Mouse (Mus musculus) lung, adult 2 months (tissue): ENCODE measurements around the gene Ndufaf2. TPM values are rescaled to one million over a fixed set of nuclear protein-coding genes. Genes with fewer than 3 reads are reported as not detected.

Experiments
- DNase-seq: peaks from one replicate; pipeline ENCODE4 v3.0.0; 2022
- H3K4me1 ChIP-seq: fragments of 200-500 bp; 2 replicates; pipeline ENCODE4 v1.6.1; 2011; ENCODE audit warnings: low read length; ENCODE audit not compliant: control insufficient read depth, insufficient read depth
- H3K4me3 ChIP-seq: fragments of 200-500 bp; replicated peaks from 2 replicates; pipeline ENCODE3; 2011; ENCODE audit warnings: low read depth, mild to moderate bottlenecking, control low read depth, low read length; ENCODE audit errors: extremely low read depth
- CTCF ChIP-seq: fragments of 200-500 bp; IDR thresholded peaks from 2 replicates; pipeline ENCODE4 v1.5.1; 2011; ENCODE audit warnings: mild to moderate bottlenecking, low read length, control low read depth; ENCODE audit not compliant: insufficient read depth
- POLR2A ChIP-seq: fragments of 200-500 bp; IDR thresholded peaks from 2 replicates; pipeline ENCODE4 v1.6.1; 2011; ENCODE audit warnings: low read depth, mild to moderate bottlenecking, control low read depth, low read length, borderline replicate concordance; ENCODE audit errors: extremely low read depth
- WGBS: fragments of 180-500 bp; shearing (Covaris S2); methylation state at CpG from one replicate; pipeline ENCODE4 v1.1.7; 2018; 5-methylcytosine and 5-hydroxymethylcytosine counted together
- polyA plus RNA-seq: library from polyadenylated mRNA; depleted of rRNA; stranded (reverse); fragments of >200 nt; gene quantifications from 2 replicates; pipeline ENCODE4 v1.2.3, GENCODE M21; 2012

Ndufaf2 gene
- polyA plus RNA-seq, 1 experiment = 7.1 TPM

DNA sequence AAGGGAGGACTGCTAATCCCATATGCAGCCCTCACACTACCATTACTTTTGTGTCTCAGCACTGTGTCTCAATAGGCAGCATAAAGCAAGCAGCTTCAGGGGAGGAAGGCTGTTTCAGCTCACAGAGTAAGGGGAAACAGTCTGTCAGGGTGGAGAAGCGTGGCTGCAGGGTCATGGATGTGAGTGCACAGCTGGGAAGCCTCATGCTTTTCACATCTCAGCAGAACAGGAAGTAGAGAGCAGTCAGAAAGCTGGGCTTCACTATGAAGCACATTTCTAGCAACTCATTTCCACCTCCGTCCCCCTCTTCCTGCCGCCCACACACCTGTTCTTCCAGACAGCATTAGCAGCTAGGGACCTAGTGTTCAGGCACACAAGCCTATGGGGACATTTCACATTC is 101.5 kb downstream of the Ndufaf2 start:
- DNase-seq = no peak
- 40% methylated on average over 3 of the region's 3 CpGs for WGBS
- TF ChIP-seq POLR2A (no peak), CTCF (no peak)
- Histone ChIP-seq H3K4me1 (peaks cover 3% of the 10 kb centered on the region), H3K4me3 (no peak overlapping the region)

DNA sequence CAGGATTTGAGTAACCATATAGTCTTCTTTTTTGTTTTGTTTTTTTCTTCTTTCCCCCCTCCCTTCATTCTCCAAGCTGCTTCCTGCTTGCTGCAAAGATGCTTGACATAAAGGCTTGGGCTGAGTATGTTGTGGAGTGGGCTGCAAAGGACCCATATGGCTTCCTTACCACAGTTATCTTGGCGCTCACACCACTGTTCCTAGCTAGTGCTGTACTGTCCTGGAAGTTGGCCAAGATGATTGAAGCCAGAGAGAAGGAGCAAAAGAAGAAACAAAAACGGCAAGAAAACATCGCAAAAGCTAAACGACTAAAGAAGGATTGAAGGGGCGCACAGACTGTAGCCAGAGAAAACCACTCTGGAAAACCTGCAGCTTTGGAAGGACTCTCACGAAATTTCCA is 111.1 kb downstream of the Ndufaf2 start:
- Histone ChIP-seq H3K4me1 (peaks cover 10% of the 10 kb centered on the region; the same call in 1 of the 2 replicates), H3K4me3 (no peak overlapping the region)
- TF ChIP-seq CTCF = no peak
- TF ChIP-seq POLR2A = no peak
- no peak for DNase-seq
- whole genome bisulfite sequencing = 68% methylated on average over 6 of the region's 6 CpGs

DNA sequence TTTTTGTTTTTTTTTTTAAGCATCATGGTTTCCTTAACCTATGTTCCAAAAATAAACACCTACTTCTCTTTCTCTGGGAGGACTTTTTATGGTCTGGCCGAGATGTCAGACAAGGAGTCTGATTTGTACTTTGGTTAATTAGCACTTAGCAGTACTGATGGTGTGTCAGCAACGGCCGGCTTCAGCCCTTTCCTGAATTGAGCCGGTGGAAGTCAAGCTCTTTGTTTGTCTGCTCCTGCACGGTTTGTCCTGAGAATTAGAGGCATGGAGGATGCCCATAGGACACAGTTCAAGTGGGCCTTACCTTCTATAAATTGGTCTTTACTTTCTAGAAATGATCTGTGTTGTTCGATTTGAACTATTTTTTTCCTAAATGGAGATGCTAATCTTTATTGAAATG is 111.5 kb downstream of the Ndufaf2 start:
- TF ChIP-seq CTCF = no peak
- TF ChIP-seq POLR2A = no peak
- H3K4me3 ChIP-seq = no peak overlapping the region
- 76% methylated on average over 6 of the region's 6 CpGs for WGBS
- peaks cover 13% of the 10 kb centered on the region; the same call in 1 of the 2 replicates for H3K4me1 ChIP-seq
- no peak for DNase-seq

DNA sequence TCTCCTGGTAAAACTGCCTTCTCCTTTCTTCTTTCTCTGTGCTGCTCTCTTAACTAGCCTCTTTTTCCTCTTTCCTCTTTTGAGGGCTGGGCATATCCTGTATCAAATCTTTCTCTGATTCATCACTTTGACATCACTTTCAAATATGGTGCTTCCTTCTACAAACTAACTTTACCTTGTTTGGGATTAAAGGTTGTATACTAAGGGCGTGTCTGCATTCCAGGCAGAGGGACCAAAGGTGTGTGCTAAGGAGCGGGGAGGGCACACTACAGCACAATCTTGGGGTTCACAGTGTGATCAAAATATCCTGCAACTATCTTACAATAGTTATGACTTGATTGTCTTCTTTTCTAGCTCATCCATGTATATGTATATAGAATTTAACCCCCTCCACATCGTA is 112.4 kb downstream of the Ndufaf2 start:
- no peak for DNase-seq
- TF ChIP-seq POLR2A (no peak), CTCF (no peak)
- WGBS = 88% methylated on average over 3 of the region's 3 CpGs
- H3K4me1 ChIP-seq = peaks cover 13% of the 10 kb centered on the region; the same call in 1 of the 2 replicates
- no peak overlapping the region for H3K4me3 ChIP-seq

DNA sequence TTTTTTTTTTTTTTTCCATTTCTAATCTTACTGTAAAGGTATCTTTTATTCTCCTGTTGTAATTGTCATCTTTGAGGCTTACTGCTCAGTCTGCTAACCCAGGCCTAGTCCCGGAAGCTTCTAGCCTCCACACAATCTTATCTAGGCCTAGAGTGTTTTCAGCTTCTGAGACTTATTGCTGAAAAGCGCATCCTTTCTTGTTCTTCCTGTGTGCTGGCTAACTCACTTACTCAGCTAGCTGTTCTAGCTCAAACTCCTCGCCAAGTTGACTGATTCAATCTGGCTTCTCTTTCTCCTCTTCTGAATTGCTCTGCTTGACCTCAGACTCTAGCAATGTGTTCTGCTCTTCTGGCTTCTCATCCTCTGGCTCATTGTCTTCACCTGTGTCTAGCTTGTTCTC is 112.8 kb downstream of the Ndufaf2 start:
- Histone ChIP-seq H3K4me1 (peaks cover 13% of the 10 kb centered on the region; the same call in 1 of the 2 replicates), H3K4me3 (no peak overlapping the region)
- WGBS = 65% methylated on average over 3 of the region's 3 CpGs
- no peak for DNase-seq
- TF ChIP-seq CTCF (no peak), POLR2A (no peak)

DNA sequence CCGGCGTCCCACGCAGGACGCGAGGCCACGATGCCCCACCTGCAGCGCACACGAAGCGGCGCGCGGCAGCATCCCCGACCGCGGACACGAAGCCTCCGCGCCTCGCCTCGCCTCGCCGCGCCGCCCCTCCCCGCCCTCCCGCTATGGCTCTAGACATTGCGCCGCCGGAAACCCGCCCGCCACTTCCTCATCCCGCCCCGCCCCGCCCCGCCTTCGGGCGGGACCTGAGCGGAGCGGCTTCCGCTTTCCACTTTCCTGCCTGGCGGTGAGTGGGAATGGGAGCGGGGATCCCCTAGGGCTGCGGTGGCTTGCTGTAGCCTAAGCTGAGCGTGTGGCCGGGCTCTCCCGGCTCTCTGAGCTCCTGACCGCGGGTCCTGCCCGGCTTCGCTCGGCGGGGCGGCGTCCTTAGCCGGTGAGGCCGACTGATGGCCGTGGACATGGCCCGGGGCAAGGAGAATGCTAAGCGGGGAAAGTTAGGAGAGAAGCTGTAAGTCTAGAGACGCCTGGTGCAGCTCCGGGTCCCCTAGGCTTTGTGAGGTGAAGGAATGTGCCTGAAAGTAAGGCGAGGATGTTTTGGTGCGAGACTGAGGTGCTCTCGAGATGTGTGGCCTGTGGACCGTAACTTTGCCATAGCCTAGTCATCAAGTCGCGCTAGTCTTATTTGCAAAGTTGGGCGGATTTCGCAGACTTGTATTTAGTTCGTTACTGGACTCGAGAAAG is 114.0 kb downstream of the Ndufaf2 start, which contains the start of gene Smim15:
TSS of gene Smim15 (plus strand) at position 225 of the 720 bp plus-strand sequence.
- TF ChIP-seq CTCF = no peak
- TF ChIP-seq POLR2A = peak; percentile 75
- WGBS = under 1% methylated on average over 71 of the region's 71 CpGs
- Histone ChIP-seq H3K4me3 (peak within 1 kb of the TSS; percentile 98), H3K4me1 (peaks cover 13% of the 10 kb centered on the region; the same call in 1 of the 2 replicates)
- DNase-seq = peak; percentile 87

DNA sequence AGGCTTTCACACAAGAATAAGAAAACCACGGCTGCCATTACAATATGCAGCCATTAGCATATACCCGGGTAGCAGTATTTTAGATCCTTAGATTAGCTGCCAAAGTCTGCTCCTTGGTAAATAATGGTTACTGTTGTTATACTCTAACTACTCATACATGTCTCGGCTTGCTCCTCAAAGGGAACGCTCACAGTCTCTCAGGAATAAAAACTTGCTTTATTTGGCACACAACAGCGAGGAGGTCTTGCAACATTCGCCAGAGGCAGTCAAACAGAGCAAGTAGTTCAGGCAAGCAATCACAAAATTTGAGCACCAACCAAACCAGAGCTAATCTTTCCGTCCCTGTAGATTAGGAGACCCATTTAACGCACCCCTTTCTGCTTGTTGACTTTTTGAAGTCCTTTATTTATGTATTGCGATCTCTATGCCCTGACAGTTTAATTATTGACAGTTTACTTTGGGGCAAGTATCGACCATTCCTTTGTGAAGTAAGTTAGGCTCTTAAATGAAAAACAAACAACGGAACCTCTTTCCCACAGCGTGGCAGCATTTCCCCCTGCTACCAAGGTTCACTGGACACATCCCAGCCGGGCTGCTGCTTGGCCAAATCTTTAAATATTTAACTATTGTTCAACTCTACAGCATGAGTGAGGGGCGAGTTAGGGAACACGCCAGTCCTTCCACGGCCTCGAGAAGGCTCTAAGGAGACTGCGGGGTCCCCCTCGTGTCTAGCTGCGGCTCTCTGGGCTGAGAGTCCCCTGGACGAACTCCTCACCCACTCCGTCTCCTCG is 114.8 kb downstream of the Ndufaf2 start:
- Histone ChIP-seq H3K4me3 (peak overlapping the region; percentile 83), H3K4me1 (peaks cover 13% of the 10 kb centered on the region; the same call in 1 of the 2 replicates)
- WGBS = 2% methylated on average over 23 of the region's 23 CpGs
- TF ChIP-seq CTCF = no peak
- no peak for TF ChIP-seq POLR2A
- DNase-seq = peak; percentile 49

DNA sequence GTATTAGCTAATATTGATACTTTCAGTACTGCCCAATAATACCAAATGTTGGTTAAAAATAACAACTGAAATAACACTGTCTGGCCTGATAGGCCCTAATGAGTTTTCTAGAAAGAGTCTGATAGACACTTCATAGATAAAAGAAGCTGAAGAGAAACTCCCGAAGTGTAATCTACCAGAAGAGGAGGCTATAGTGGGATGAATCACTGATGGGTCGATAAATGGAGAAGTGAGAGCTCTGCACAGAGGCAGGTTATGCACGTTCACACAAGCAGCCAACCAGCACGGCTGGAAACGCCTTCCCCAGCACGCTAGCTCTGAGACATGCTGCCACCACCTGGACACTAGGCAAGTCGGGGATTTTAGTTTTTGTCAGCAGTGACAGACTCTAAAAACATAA is 117.1 kb downstream of the Ndufaf2 start:
- Histone ChIP-seq H3K4me1 (peaks cover 13% of the 10 kb centered on the region; the same call in 1 of the 2 replicates), H3K4me3 (no peak overlapping the region)
- WGBS = under 1% methylated on average over 7 of the region's 7 CpGs
- peak; percentile 44 for DNase-seq
- TF ChIP-seq CTCF = peak; percentile 78
- no peak for TF ChIP-seq POLR2A

DNA sequence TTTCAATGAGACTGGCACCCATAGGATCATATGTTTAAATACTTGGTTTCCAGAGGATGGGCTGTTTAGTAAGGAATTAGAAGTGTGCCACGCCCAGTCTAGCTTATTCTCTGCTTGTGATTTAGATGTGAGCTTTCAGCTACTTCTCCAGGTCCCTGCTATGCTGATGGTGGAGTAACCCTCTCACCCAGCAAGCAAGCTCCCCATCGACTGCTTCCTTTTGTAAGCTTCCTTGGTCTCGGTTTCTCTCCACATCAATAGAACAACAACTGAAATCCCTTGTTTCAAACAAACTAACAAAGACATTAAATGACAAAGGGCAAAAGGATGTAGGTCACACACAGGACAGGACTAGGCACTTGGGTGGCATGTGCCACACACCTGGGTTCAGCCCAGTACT is 118.0 kb downstream of the Ndufaf2 start:
- H3K4me1 ChIP-seq = peaks cover 10% of the 10 kb centered on the region; the same call in 1 of the 2 replicates
- H3K4me3 ChIP-seq = no peak overlapping the region
- no peak for DNase-seq
- TF ChIP-seq POLR2A = no peak
- TF ChIP-seq CTCF = no peak
- WGBS = 83% methylated on average over 3 of the region's 3 CpGs

DNA sequence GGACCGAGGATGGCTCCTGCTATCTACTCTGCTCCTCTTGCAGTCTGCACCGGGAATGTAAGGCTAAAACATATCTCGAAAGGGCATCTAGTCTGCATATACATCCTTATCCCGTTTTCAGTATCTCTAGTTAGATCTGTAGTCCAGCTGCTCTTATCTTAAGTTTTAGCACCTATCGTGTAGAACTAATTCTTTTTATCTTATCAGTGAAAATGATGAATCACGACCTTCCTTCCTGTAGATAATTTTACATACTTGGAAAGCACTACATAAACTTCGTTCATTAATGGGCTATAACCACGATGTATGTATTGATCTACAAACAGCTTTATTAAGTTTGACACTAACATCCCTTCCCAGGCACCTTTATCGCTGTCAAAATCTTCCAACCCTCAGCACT is 118.5 kb downstream of the Ndufaf2 start:
- no peak for TF ChIP-seq CTCF
- no peak for TF ChIP-seq POLR2A
- 44% methylated on average over 9 of the region's 9 CpGs for WGBS

DNA sequence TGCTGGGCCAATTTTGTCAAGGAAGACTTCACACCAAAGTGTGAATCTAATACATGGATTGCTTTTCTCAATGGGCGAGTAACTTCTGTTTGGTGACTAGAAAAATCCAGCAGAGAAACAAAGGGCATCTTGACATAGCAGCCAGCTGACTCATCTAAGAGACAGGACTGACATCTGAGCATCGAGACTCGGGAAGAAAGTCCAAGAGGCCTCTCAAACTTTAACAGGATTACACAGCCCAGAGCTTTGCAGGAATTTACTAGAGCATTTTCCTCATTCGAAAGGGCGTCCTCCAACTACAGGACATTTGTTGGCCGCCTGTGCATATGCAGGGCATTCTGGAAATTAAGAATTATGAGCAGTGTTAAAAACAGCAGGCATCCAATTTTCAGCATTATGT is 119.0 kb downstream of the Ndufaf2 start:
- no peak for DNase-seq
- 71% methylated on average over 6 of the region's 6 CpGs for whole genome bisulfite sequencing
- Histone ChIP-seq H3K4me3 (no peak overlapping the region), H3K4me1 (peaks cover 8% of the 10 kb centered on the region; the same call in 1 of the 2 replicates)
- TF ChIP-seq CTCF (no peak), POLR2A (no peak)

More for the DNA sequence above, 118.5 kb downstream of the Ndufaf2 start:
- no peak overlapping the region for H3K4me3 ChIP-seq
- H3K4me1 ChIP-seq = peaks cover 8% of the 10 kb centered on the region; the same call in 1 of the 2 replicates
- DNase-seq = no peak
